Mouse (Mus musculus) retina, adult 2 months (tissue): ENCODE measurements around the gene Plpp3.

Experiments
- DNase-seq: peaks from one replicate; pipeline ENCODE4 v3.0.0-alpha.2; 2012; ENCODE audit warnings: low read depth, low spot score

The Plpp3 gene

DNA sequence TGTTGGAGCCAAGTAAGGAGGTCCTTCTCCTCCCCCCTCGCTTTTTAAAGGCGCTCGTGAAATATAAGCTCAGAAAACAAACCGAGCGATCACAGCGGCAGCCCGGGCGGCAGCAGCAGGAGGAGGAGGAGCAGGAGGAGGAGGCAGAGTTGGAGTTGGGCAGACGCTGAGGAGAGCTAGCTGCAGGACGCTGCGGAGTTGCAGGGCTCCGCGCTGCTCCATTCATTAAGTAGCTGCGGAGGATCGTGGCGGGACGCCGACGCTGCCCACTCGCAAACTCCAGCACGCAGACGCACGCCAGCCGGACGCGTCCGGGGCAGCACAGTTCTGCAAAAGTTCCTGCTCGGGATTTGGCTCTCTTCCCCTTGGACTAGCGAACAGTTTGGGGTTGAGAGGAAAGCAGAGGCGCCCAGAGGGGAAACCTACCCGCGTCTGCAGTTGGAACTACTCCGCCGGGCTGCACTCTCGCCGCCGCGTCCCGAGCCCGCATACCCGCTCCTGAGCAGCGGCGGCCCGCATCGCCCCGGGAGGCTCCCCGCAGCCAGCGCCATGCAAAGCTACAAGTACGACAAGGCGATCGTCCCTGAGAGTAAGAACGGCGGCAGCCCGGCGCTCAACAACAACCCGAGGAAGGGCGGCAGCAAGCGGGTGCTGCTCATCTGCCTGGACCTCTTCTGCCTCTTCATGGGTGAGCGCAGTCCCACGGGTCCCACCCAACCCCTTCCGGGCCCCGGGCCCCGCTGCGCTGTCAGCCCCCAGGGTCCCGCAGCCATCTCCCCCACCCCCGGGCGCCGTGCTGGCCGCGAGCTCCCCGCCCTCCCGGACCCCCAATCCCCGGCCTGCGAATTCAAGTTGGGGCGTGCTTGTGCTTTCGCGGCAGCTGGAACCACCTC, at the start of gene Plpp3:
Gene Plpp3 (plus strand): TSS at position 72 of the 893 bp plus-strand sequence.
- no peak for DNase-seq

DNA sequence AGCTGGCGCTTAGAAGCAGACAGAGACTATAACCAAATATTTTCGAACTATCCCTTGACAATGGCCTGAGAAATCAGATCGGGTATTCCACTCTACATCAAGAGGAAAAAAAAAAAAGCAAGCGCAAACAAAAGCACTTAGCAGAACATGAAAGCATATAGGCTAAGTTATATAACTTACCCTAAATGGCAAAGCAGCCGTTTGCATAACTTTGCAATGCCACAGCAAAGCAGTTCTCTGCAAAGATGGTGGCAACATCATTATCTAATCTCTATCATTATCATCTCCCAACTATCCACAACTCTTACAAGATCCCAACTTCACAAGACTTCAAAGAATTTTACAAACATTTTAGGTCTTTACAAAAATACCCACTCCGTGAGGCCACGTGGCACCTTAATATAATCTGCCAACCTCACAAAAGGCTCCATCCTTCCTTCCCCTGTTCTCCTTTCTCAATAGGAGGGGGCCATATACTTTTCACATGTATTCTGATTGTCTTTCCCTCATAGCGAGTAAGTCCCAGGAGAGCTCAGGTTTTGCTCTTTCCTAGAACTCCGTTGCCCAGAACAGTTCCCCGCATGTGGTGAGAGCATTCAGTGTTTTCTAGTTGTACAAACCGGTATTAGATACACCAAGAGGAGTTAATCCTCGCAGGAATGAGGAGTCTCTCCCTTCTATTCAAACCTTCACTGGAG, 49.1 kb upstream of the Plpp3 start:
- DNase-seq = no peak

DNA sequence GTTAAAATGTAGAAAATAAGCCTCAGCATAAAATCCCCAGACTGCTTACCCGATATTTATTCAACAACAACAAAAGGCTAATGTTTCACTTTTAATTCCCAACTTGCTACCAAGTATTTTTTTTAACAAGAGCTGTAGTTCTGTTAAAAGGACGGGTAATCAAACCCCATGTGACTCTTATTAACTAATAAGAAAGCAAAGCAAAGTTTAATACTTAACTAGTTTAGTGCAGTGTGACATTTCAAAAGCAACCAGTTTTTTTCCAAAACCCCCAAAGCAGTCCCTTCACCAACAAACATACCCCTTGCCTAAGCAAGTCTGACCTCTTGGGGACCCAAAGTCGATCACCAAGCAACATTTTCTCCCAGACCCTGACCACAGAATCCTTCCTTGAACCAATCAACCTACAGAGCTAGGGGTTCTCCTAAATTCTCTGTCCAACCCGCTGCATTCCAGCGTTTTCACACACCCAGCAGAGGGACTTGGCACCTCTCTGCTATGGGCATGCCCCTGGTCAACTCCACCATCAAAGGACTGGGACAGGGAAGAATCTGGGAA, 48.4 kb upstream of the Plpp3 start:
- DNase-seq = no peak

DNA sequence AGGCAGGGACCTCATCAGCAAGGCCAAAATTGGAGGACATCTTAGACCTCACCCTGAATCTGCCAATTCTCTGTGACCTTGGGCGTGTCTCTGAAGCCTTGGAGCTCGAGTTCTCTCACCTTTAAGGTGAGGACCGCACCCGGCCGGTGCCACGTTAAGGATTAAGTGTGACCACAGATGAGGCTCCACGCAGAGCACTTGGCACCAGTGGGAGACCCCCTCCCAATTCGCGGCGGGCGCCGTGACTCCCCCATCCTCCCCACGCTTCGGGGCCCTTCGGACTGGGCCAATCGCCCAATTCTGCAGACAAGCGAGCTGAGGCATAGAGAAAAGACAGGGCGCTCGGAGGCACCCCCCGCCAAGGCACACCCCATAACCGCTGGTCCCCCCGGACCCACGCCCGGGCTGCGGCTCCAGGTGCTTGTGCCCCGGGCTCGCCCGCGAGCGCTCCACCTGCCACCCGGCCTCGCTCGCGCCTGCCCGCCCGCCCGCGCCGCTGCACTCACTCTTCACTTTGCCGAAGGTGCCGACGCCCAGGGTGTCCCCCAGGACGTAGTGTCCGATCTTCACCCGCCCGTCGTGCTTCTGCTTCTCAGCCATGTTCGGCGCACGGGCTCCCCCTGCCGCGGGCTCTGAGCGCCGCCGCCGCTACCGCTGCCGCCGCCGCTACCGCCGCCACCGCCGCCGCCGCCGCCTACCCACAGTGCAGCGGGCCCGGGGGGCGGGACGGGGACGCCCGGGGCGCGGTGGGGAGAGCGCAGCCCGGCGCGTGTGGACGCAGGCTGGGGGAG, 47.8 kb upstream of the Plpp3 start, which contains the start of gene Prkaa2:
Gene Prkaa2 (minus strand): TSS at position 692 of the 791 bp plus-strand sequence.
- DNase-seq = peak; percentile 50

DNA sequence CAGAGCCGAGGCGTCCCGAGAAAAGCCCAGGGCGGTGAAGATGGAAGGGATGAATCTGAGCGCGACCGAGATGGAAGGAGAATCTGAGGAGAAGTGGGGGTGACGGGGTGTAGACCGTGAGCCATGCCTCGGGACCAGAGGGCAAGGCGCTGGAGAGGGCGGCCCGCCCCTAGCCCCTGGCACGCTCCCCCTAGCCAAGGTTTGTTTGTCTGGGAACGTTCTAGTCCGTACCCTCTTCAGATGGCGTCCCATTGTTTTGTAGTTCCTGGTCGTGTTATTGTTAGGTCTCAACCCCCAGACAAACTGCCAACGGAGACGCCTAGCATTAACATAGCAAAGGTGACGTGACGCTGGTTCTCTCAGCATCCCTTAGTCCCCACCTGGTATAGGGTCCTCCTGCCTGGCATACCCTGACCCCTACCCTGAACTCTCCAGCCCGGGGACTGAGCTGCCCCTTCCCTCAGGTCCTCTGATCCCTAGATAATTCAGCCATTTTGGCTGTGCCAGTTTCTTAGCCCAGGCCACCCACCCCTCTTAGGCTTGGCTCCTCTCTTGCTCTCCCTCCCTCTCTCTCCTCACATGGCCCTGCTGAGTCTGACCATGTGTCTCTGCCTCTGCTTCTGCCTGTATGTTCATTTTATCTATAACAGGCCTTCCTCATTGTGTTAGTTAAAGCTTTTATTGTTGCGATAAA, 47.0 kb upstream of the Plpp3 start:
- no peak for DNase-seq

DNA sequence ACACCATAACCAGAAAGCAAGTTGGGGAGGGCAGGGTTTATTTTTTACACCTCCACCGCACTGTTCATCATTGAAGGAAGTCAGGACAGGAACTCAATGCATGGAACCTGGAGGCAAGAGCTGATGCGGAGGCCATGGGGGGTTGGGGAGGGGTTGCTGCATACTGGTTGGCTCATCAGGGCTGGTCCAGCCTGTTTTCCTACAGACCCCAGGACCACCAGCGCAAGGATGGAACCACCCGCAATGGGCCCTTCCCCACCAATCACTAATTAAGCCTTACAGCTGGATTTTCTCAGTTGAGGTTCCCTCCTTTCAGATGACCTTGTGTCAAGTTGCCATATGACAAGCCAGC, 46.5 kb upstream of the Plpp3 start:
- DNase-seq = no peak

DNA sequence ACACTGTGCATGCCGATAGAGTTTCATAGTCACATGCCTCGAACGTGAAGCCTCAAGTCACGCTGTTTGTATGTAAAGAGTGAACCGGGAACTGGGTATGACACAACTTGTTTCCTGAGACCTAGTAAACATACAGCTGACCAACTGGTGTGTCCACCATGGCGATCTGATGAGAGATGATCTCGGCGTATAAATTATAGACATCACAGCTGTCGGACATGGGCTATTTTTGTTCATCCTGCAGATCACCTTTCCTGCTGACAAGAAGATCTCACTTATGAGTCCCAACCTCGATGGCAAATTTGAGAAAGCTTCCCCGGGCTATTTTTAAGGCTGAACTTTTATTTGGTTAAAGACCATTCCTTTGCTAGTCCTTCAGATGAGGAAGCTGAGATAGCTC, 45.4 kb upstream of the Plpp3 start:
- no peak for DNase-seq

DNA sequence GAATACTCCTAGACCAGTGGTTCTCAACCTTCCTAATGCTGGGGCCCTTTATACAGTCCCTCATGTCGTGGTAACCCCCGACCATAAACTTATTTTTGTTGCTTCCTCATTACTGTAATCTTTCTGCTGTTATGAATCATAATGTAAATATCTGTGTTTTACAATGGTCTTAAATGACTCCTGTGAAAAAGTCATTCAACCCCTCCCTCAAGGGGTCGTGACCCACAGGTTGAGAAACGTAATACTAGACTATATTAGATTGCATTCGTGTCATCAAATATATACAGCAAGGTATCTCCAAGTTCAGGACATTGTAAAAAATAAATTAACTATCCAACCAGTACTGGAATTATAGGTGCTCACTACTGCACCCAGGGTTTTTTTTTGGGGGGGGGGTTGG, 44.1 kb upstream of the Plpp3 start:
- no peak for DNase-seq

DNA sequence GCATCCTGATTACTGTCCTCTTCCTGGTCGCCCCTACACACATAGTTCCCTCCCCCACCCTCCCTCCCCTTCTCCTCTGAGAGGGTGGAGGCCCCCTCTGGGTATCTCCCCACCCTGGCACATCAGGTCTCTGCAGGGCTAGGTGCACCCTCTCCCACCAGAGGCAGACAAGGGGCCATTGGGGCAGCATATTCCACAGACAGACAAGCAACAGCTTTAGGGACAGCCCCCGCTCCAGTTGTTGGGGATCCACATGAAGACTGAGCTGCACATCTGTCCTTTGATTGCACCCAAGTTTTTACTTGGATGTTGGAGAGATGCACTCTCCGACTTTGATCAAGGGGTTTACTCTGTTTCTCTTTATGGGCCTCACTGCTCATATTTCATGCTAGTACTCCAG, 43.7 kb upstream of the Plpp3 start:
- DNase-seq = no peak

DNA sequence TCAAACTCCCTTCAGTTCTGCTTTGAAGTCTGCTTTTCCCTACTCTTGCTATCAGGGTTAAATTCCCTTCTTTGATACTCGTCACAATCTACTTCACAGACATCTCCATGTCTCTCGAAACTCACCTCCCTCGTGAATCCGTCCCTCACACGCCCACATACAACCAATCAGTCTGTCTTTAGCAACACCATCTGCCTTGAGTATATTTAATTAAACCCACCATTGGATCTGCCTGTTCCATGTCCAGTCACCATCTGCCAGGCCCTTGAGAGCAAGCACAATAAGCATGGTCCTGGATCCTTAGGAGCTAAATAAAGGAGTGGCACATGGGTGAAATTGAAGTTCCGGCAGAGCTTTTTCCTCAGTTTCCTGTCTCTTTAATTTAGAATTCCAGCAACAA, 36.1 kb upstream of the Plpp3 start:
- no peak for DNase-seq

DNA sequence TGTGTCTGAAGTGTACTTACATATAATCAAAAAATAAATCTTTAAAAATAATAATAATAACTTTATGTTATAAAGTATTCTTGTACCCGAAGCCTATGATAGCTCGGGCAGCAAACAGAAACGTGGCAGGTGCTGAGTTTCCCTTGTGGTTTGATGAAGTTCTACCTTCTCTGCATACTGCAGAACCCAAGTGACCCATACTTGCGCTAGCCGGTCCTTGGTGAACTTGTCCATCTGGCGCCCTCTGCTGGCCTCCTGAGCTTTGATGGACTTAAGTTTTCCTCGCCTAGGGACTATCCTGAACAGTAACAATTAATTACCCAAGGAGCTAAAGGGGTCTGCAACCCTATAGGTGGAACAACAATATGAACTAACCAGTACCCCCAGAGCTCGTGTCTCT, 34.7 kb upstream of the Plpp3 start:
- no peak for DNase-seq

DNA sequence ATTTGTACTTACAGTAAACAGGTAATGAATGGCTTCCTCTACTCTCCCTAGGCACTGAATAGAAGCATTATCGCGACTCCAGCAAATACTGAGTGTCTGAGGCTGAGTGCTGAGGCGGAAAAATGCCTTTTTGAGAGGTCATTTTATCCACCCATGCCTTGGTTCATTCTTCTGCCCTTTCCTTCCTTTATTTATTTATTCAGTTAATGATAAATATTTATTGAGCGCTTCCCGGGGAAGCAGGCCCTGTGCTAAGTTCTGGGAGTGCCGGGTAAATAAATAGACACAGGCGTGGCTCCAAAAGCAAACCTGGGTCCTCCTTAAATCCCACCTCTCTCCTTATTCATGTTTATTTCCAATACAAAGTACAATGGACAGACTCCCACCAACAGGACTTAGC, 27.9 kb upstream of the Plpp3 start:
- DNase-seq = no peak

DNA sequence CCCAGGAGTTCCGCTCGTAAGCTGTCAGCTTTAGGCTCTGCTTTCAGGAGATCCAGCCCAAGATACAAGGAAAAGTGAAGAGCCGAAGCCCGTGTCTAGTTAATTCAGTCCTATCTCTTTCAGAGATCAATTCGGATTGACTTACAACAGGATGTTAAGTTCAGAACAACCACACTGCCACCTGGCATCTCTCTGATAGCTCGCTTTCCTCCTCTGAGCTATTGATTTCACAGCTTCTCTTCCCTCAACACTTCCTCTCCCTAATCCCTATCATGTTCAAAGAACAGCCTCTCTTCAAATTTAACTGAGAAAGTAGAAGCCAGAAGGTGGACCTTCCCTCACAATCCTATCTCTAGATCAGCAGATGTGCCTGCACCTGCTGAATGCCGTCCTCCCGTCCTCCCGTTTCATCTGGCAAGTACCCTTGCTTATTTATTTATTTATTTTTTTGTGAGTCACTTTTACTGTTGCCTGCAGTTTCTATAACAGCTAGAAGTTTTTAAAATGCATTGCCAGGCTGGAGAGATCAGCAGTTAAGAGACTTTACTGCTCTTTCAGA, 25.3 kb upstream of the Plpp3 start:
- no peak for DNase-seq

DNA sequence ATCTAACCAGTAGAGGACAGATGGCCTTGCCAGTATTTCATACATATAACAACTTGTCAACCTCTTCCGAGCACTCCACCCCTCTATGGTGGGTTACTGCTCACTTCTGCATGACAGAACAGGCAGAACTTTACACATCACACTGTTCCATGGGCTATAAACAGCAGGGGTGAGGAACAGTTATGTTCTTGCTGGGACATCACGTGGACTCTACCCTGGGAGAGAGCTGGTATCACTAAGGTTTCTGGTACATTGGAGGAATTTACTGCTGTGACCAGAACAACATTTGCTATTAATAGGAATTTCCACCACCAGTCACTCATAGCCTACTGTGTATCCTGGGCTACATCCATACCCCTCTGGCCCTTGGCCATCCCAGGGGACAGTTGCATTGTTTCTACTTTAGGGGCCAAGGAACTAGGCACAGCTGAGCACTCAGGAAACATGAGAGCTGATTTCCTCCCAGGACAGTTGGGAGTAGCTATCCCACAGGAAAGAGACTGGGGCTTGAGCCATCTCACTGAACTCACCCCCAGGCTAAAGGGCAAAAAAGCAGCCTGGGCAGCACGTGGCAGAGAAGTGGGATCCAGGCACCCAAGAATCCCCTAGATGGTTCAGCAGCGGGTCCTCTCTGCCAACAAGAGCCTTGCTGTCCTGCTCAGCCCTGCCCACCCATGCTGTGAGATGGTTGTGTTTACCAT, 23.6 kb upstream of the Plpp3 start:
- no peak for DNase-seq

DNA sequence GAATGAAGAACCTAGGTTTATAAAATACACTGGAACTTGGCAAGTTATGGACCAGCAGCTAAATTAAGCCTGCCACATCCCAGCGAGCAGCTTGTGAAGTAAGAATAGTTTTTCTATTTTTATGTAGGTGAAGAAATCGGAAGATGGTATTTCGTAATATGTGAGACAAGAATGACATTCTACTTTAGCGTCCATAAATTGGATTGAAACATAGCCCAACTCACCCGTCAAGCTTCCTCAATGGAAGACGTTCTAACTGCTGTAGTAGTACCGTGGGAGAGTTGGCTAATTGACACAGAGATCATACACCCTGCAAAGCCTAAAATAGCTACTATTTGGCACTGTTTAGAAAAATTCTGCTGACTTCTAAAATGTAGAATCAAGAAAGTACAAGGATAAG, 7.7 kb upstream of the Plpp3 start:
- DNase-seq = no peak

DNA sequence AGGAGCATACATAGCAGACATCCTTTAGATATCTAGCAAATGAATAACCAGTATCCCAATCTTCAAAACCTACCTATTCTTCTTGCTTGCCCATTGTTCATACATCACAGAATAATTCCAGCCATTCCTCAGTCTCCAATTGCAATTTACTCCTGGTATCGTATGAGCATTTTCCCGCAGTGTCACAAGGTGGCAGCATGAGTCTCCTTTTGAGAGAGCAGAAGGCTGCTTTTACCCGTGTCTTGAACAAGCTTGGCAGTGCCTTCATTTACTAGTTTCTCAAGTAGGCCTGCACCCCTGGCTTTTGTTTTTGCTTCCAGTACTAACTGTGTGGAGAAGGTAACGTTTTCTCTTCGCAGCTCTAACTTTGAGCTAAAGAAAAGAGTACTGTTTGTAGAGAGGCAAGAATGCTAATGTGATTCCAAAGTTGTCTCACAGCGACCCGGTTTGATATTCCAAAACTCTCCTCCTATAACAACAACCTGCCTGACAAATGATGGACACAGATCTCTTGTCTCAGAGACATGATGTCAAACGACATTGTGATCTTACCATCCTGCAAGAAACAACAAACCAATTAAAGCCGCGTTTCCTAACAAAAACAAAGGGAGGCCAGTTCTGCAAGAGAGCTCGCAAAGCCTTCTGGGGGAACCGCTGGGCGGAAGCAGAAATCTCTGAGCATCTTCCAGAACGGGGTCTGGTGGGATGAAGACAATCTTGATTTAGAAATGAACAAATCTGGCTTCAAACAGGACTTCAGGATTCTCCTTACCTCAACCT, 5.0 kb upstream of the Plpp3 start:
- peak; percentile 36 for DNase-seq

DNA sequence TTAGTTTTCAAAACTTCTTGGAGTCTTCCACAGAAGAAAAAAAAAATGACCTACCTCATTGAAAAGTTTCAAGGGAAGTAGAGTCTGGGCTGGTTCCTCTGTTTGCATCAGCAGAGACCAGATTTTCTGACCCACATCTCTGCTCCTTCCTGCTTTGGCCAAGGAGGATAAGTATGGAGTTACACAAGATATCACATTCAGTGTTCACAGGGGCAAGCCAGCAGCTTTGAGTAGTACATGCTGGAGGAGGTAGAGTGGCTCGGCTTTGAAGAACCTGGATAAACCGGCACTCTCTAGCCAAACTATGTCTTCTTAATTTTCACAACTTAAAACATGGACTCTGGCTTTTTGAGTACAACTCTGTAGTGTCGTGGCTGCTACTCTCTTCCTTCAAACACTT, 3.9 kb upstream of the Plpp3 start:
- DNase-seq = no peak

DNA sequence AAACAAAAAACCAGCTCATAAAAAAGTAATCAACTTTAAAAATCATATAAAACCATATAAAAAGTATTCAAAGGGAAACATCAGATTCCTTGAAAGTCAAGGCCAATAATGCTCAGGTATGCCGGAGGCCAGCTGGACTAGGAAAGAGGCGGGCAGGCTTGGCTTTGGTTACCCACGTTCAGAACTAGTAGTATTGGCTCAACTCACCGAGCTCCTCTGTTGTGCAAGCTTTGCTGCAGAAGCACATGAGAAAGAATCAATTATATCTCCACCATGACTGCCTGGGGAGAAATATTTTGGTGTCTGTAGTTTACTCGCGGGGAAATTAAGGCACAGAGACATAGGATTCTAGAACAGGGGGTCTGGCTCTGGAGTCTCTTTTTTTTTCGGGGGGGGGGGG, 866 bp upstream of the Plpp3 start:
- DNase-seq = no peak

DNA sequence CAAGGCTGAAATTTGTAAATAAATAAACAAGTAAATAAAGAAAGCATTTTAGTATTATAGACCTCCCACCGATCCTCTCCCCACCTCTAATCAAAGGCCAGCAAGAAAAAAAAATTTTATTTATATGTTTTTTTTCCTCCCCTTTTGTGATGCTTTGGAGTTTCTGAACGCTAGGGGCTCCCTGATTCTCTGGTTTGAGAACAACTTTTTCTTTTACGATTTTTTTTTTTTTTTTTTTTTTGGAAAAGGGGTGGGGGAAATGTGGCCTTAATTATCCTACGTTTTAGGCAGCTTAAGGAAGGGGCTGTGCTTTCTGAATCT, 232 bp upstream of the Plpp3 start:
- DNase-seq = no peak

DNA sequence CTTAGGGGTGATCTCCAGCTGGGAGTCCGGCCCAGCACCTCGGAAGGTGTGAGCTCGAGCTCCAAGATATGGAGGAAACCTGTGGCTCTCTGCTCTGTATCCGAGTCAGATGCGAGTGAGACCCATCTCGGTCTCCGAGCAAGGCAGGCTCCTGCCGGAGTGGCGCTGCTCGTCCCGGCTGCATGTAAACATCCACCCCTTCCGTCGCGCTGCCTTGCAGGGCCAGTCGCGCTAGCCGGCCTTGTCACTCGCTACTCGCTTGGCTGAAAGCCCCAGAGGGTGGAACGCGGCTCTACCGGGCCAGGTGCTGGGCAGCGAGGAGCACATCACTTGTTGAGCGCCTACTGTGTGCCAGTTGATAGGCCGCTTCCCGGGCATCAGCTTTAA, 1.0 kb downstream of the Plpp3 start:
- DNase-seq = no peak
